Mouse (Mus musculus): ENCODE measurements around the gene Dpm2. TPM values are rescaled to one million over a fixed set of nuclear protein-coding genes. Genes with fewer than 3 reads are reported as not detected.
A peak's percentile ranks its signal among the peaks of the same experiment; 100 is the strongest.

Gene Dpm2
- polyA plus RNA-seq, 1 experiment from 2014 or later: 100 TPM

- Histone ChIP-seq H3K9ac (replicated peaks; ENCODE audit: low read length) (no peak overlapping the region), H3K27ac (replicated peaks; ENCODE audit: low read depth, low read length) (no peak overlapping the region), H3K36me3 (replicated peaks; ENCODE audit: control insufficient read depth, insufficient read depth, low read depth, low read length) (no peaks in the 10 kb centered on the region), H3K4me2 (ENCODE audit: low read depth, low read length) (no peak overlapping the region), H3K27me3 (ENCODE audit: control insufficient read depth, insufficient read depth, low read length) (peaks cover 7% of the 10 kb centered on the region; the same call in 1 of the 2 replicates), H3K4me3 (ENCODE audit: low read depth, low read length) (no peak overlapping the region), H3K9me3 (replicated peaks; ENCODE audit: control insufficient read depth, low read length) (no peaks in the 10 kb centered on the region), H3K4me1 (ENCODE audit: control insufficient read depth, insufficient read depth, low read length) (no peaks in the 10 kb centered on the region)
- ATAC-seq (replicated peaks; ENCODE audit: insufficient number of reproducible peaks, low FRiP score, low TSS enrichment, low read depth) (no peak), DNase-seq (ENCODE audit: low spot score) (no peak)
- WGBS: 42% methylated on average over 25 of the region's 30 CpGs
Observed at GRCm38 (mm10) chr2:32578146-32579046, 7.7 kb downstream of the Dpm2 start.

- Histone ChIP-seq H3K4me1 (ENCODE audit: control insufficient read depth, insufficient read depth, low read length) (no peaks in the 10 kb centered on the region; the same call in 1 of the 2 replicates), H3K27ac (replicated peaks; ENCODE audit: low read depth, low read length) (no peak overlapping the region), H3K4me2 (ENCODE audit: low read depth, low read length) (peak overlapping the region; percentile 16), H3K27me3 (ENCODE audit: control insufficient read depth, insufficient read depth, low read length) (peaks cover 7% of the 10 kb centered on the region; the same call in 1 of the 2 replicates), H3K4me3 (ENCODE audit: low read depth, low read length) (peak overlapping the region; percentile 22), H3K36me3 (replicated peaks; ENCODE audit: control insufficient read depth, insufficient read depth, low read depth, low read length) (no peaks in the 10 kb centered on the region), H3K9me3 (replicated peaks; ENCODE audit: control insufficient read depth, low read length) (no peaks in the 10 kb centered on the region), H3K9ac (replicated peaks; ENCODE audit: low read length) (no peak overlapping the region)
- 36% methylated on average over 19 of the region's 19 CpGs for WGBS
- peak; percentile 76 for DNase-seq (ENCODE audit: low spot score)
- ATAC-seq (replicated peaks; ENCODE audit: insufficient number of reproducible peaks, low FRiP score, low TSS enrichment, low read depth): no peak
Observed at GRCm38 (mm10) chr2:32581450-32582095, 10.9 kb downstream of the Dpm2 start.

- H3K27ac ChIP-seq (replicated peaks; ENCODE audit: low read depth, low read length): no peak overlapping the region
- ATAC-seq (replicated peaks; ENCODE audit: insufficient number of reproducible peaks, low FRiP score, low TSS enrichment, low read depth) (peak; percentile 74), DNase-seq (ENCODE audit: low spot score) (peak; percentile 93)
- WGBS: 13% methylated on average over 37 of the region's 37 CpGs
- H3K9me3 ChIP-seq (replicated peaks; ENCODE audit: control insufficient read depth, low read length): no peaks in the 10 kb centered on the region
- H3K27me3 ChIP-seq (ENCODE audit: control insufficient read depth, insufficient read depth, low read length): peaks cover 4% of the 10 kb centered on the region; the same call in 1 of the 2 replicates
- peak overlapping the region; percentile 60 for H3K4me2 ChIP-seq (ENCODE audit: low read depth, low read length)
- H3K36me3 ChIP-seq (replicated peaks; ENCODE audit: control insufficient read depth, insufficient read depth, low read depth, low read length): no peaks in the 10 kb centered on the region
- peak overlapping the region; percentile 21 for H3K4me3 ChIP-seq (ENCODE audit: low read depth, low read length)
- H3K9ac ChIP-seq (replicated peaks; ENCODE audit: low read length): peak overlapping the region; percentile 44
- no peaks in the 10 kb centered on the region; the same call in 1 of the 2 replicates for H3K4me1 ChIP-seq (ENCODE audit: control insufficient read depth, insufficient read depth, low read length)
Observed at GRCm38 (mm10) chr2:32582830-32583799, 12.5 kb downstream of the Dpm2 start.

GRCm38 (mm10) chr2:32585149-32585714 is 14.6 kb downstream of the Dpm2 start:
- ATAC-seq (replicated peaks; ENCODE audit: insufficient number of reproducible peaks, low FRiP score, low TSS enrichment, low read depth): no peak

GRCm38 (mm10) chr2:32586871-32587351 is 16.3 kb downstream of the Dpm2 start, which contains the start of gene St6galnac4:
St6galnac4 (plus strand) TSS chr2:32587095.
- peak within 1 kb of the TSS; percentile 53 for H3K4me3 ChIP-seq (ENCODE audit: low read depth, low read length)
- peak; percentile 59 for ATAC-seq (replicated peaks; ENCODE audit: insufficient number of reproducible peaks, low FRiP score, low TSS enrichment, low read depth)
- peak; percentile 96 for DNase-seq (ENCODE audit: low spot score)
- no peaks in the 10 kb centered on the region for H3K36me3 ChIP-seq (replicated peaks; ENCODE audit: control insufficient read depth, insufficient read depth, low read depth, low read length)
- H3K9me3 ChIP-seq (replicated peaks; ENCODE audit: control insufficient read depth, low read length): no peaks in the 10 kb centered on the region
- WGBS: under 1% methylated on average over 38 of the region's 38 CpGs
- H3K27ac ChIP-seq (replicated peaks; ENCODE audit: low read depth, low read length): peak within 1 kb of the TSS; percentile 44; the same call in 1 of the 2 replicates
- peak within 1 kb of the TSS; percentile 69 for H3K4me2 ChIP-seq (ENCODE audit: low read depth, low read length)
- H3K4me1 ChIP-seq (ENCODE audit: control insufficient read depth, insufficient read depth, low read length): no peaks in the 10 kb centered on the region; the same call in 1 of the 2 replicates
- H3K27me3 ChIP-seq (ENCODE audit: control insufficient read depth, insufficient read depth, low read length): no peaks in the 10 kb centered on the region; the same call in 1 of the 2 replicates
- peak within 1 kb of the TSS; percentile 75 for H3K9ac ChIP-seq (replicated peaks; ENCODE audit: low read length)

More at GRCm38 (mm10) chr2:32585149-32585714, 14.6 kb downstream of the Dpm2 start:
- Histone ChIP-seq H3K27me3 (ENCODE audit: control insufficient read depth, insufficient read depth, low read length) (no peaks in the 10 kb centered on the region; the same call in 1 of the 2 replicates), H3K4me1 (ENCODE audit: control insufficient read depth, insufficient read depth, low read length) (no peaks in the 10 kb centered on the region; the same call in 1 of the 2 replicates), H3K4me3 (ENCODE audit: low read depth, low read length) (no peak overlapping the region), H3K36me3 (replicated peaks; ENCODE audit: control insufficient read depth, insufficient read depth, low read depth, low read length) (no peaks in the 10 kb centered on the region), H3K4me2 (ENCODE audit: low read depth, low read length) (no peak overlapping the region), H3K27ac (replicated peaks; ENCODE audit: low read depth, low read length) (no peak overlapping the region), H3K9me3 (replicated peaks; ENCODE audit: control insufficient read depth, low read length) (no peaks in the 10 kb centered on the region), H3K9ac (replicated peaks; ENCODE audit: low read length) (no peak overlapping the region)
- 77% methylated on average over 7 of the region's 7 CpGs for WGBS
- DNase-seq (ENCODE audit: low spot score): no peak

GRCm38 (mm10) chr2:32587731-32588321 is 17.2 kb downstream of the Dpm2 start:
- no peaks in the 10 kb centered on the region; the same call in 1 of the 2 replicates for H3K4me1 ChIP-seq (ENCODE audit: control insufficient read depth, insufficient read depth, low read length)
- H3K9me3 ChIP-seq (replicated peaks; ENCODE audit: control insufficient read depth, low read length): no peaks in the 10 kb centered on the region
- 35% methylated on average over 9 of the region's 9 CpGs for WGBS
- H3K4me3 ChIP-seq (ENCODE audit: low read depth, low read length): peak overlapping the region; percentile 53
- H3K4me2 ChIP-seq (ENCODE audit: low read depth, low read length): peak overlapping the region; percentile 69
- no peaks in the 10 kb centered on the region; the same call in 1 of the 2 replicates for H3K27me3 ChIP-seq (ENCODE audit: control insufficient read depth, insufficient read depth, low read length)
- H3K9ac ChIP-seq (replicated peaks; ENCODE audit: low read length): peak overlapping the region; percentile 75
- DNase-seq (ENCODE audit: low spot score) (no peak), ATAC-seq (replicated peaks; ENCODE audit: insufficient number of reproducible peaks, low FRiP score, low TSS enrichment, low read depth) (no peak)
- no peaks in the 10 kb centered on the region for H3K36me3 ChIP-seq (replicated peaks; ENCODE audit: control insufficient read depth, insufficient read depth, low read depth, low read length)
- H3K27ac ChIP-seq (replicated peaks; ENCODE audit: low read depth, low read length): no peak overlapping the region

All from embryonic facial prominence, embryonic 11.5 days (tissue).